In genomic region chr17:88437391-88437790, GRCm38 (mm10) we compare ENCODE assay signal across 17 mouse cellular contexts.
"Had no signal": no experiment of that assay in that cellular context is flagged by ENCODE, and none has a peak within 500 bp of the region (broad histone marks: within the 10 kb centered on the region; RNA-seq: fewer than 3 reads in every experiment).

No protein-coding gene starts in this region.

- H3K36me3 ChIP-seq: kidney, embryonic 15.5 days; limb, embryonic 15.5 days; midbrain, embryonic 10.5 days; neural tube, embryonic 12.5 days; stomach, embryonic 15.5 days had no signal

- H3K4me3 ChIP-seq: kidney, embryonic 15.5 days; limb, embryonic 15.5 days; midbrain, embryonic 10.5 days; neural tube, embryonic 12.5 days; stomach, embryonic 15.5 days had no signal

- H3K4me2 ChIP-seq: kidney, embryonic 15.5 days; limb, embryonic 15.5 days; lung, embryonic 14.5 days; neural tube, embryonic 12.5 days; stomach, embryonic 15.5 days had no signal

- H3K27me3 ChIP-seq: kidney, embryonic 15.5 days; limb, embryonic 15.5 days; neural tube, embryonic 12.5 days; stomach, embryonic 15.5 days had no signal

- H3K9me3 ChIP-seq: kidney, embryonic 15.5 days; limb, embryonic 15.5 days; midbrain, embryonic 10.5 days; neural tube, embryonic 12.5 days; stomach, embryonic 15.5 days had no signal

- H3K4me1 ChIP-seq: kidney, embryonic 15.5 days; neural tube, embryonic 12.5 days had no signal

- DNase-seq: kidney, adult 11 months; kidney, postnatal 25 days; layer of hippocampus, adult 9-11 months; layer of hippocampus, postnatal 36 days; lung, embryonic 14.5 days; lung, postnatal 10 days; lung, postnatal 4 days; midbrain, embryonic 14.5 days; retina, postnatal 1 day; right cerebral cortex, postnatal 4 days; thymus, adult 2 months; thymus, postnatal 25 days had no signal

- H3K27ac ChIP-seq: kidney, embryonic 15.5 days; limb, embryonic 15.5 days; midbrain, embryonic 10.5 days; neural tube, embryonic 12.5 days; stomach, embryonic 15.5 days had no signal

- H3K9ac ChIP-seq: kidney, embryonic 15.5 days; limb, embryonic 15.5 days; lung, embryonic 14.5 days; neural tube, embryonic 12.5 days; stomach, embryonic 15.5 days had no signal
